Mouse (Mus musculus) midbrain, postnatal 0 days (tissue): ENCODE data around the gene Cmtm3. TPM values are rescaled to one million over a fixed set of nuclear protein-coding genes. Genes with fewer than 3 reads are reported as not detected.
A peak's percentile ranks its signal among the peaks of the same experiment; 100 is the strongest.
"Not testable (repeated sequence)": the region's sequence is repeated elsewhere in the genome, so short reads cannot be mapped to it uniquely, and the experiment has no call there.

Experiments used
- ATAC-seq: fragments of 200-750 bp; cut with Nextera tagmentation; 2 replicates; pipeline ENCODE4 v1.8.0; 2017; ENCODE audit warnings: moderate number of reproducible peaks, mild to moderate bottlenecking, moderate TSS enrichment, moderate library complexity; ENCODE audit not compliant: low FRiP score
- DNase-seq: peaks from one replicate; pipeline ENCODE4 v3.0.0-alpha.2; 2015; ENCODE audit warnings: low spot score
- H3K27ac ChIP-seq: fragments of 300-500 bp; sonication (generic); 2 replicates; pipeline ENCODE4 v1.5.1; 2014; ENCODE audit warnings: low read depth, mild to moderate bottlenecking, low read length, mixed read lengths
- H3K27me3 ChIP-seq: fragments of 300-500 bp; sonication (generic); 2 replicates; pipeline ENCODE4 v1.6.1; 2014; ENCODE audit warnings: low read length, control low read depth, mixed read lengths; ENCODE audit not compliant: insufficient read depth
- H3K36me3 ChIP-seq: fragments of 300-500 bp; sonication (generic); 2 replicates; pipeline ENCODE4 v1.6.1; 2014; ENCODE audit warnings: low read length, control low read depth, mixed read lengths; ENCODE audit not compliant: insufficient read depth
- H3K4me1 ChIP-seq: fragments of 300-500 bp; sonication (generic); 2 replicates; pipeline ENCODE4 v1.6.1; 2014; ENCODE audit warnings: mild to moderate bottlenecking, control low read depth, antibody characterized with exemption, low read length, mixed read lengths; ENCODE audit not compliant: insufficient read depth
- H3K4me2 ChIP-seq: fragments of 300-500 bp; sonication (generic); 2 replicates; pipeline ENCODE4 v1.6.1; 2014; ENCODE audit warnings: low read depth, mild to moderate bottlenecking, low read length, mixed read lengths; ENCODE audit not compliant: poor library complexity, severe bottlenecking
- H3K4me3 ChIP-seq: fragments of 300-500 bp; sonication (generic); 2 replicates; pipeline ENCODE4 v1.5.1; 2014; ENCODE audit warnings: low read depth, mild to moderate bottlenecking, low read length, moderate library complexity
- H3K9ac ChIP-seq: fragments of 300-500 bp; sonication (generic); replicated peaks from 2 replicates; pipeline ENCODE4 v1.6.1; 2014; ENCODE audit warnings: mild to moderate bottlenecking, low read length, moderate library complexity, mixed read lengths; ENCODE audit not compliant: poor library complexity, severe bottlenecking
- H3K9me3 ChIP-seq: fragments of 300-500 bp; sonication (generic); 2 replicates; pipeline ENCODE4 v1.6.1; 2016; ENCODE audit warnings: low read length, control low read depth
- CTCF ChIP-seq: IDR thresholded peaks from 2 replicates; pipeline ENCODE4 v1.5.1; 2016; ENCODE audit warnings: antibody characterized with exemption, mild to moderate bottlenecking
- WGBS: fragments of 180-500 bp; shearing (Covaris S2); extraction: QIAGEN DNeasy Blood & Tissue Kit; methylation state at CpG from one replicate; pipeline ENCODE4 v1.1.7; 2014; 5-methylcytosine and 5-hydroxymethylcytosine counted together
- polyA plus RNA-seq: library from polyadenylated mRNA; unstranded; fragments of >200 nt; fragmentation: Nextera tagmentation; extraction: Ambion mirVana; gene quantifications from 2 replicates; pipeline ENCODE4 v1.2.1, GENCODE M21; 2015
- total RNA-seq: library from RNA; depleted of rRNA; stranded (reverse); fragments of >200 nt; gene quantifications from 2 replicates; pipeline ENCODE4 v1.2.3, GENCODE M21; 2014; rRNA removed

Cmtm3 gene
- total RNA-seq (20.0 and 26.0 TPM in 2 replicates), polyA plus RNA-seq (32.1 and 33.2 TPM in 2 replicates)

DNA sequence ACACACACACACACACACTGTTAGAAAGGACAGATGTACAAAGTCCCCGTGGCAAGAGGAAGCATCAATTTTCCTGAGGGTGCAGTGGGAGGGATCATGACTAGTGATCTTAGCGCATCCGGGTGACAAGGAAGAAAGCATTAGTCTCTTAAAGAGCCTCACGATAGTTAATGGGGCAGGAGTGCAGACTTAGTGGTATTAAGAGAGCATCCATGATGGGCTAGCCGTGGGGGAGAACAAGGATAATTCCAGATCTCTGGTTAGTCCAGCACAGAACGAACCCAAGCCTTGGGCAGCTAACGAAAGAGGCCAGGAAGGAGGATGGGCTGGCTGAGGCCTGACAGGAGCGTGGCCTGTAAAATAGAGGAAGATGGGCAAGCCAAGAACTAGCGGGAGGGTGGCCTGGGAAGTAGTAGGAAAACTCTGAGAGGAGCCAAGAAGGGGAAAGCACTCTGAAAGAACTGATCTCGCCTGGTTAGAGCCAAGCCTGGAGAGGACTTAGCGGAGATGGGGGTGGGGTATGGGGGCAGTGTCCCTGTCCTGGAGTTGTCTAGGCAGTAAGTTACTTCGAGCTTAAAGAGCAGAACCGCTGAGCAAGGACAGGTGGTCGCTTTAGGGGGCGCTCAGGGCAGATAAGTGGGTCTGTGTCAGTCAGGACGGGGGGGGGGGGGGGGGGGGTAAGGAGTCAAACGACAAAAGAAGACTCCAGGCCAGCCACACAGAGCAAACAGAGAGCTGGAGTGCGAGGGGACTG lies at the start of gene Cmtm3:
Gene Cmtm3, plus strand, starts transcription at position 182 of the 754 bp plus-strand sequence.
- peak within 1 kb of the TSS; percentile 89 for H3K4me2 ChIP-seq
- no peak for TF ChIP-seq CTCF
- H3K4me3 ChIP-seq: peak within 1 kb of the TSS; percentile 59
- no peaks in the 10 kb centered on the region for H3K36me3 ChIP-seq
- ATAC-seq (no peak), DNase-seq (peak; percentile 61)
- peak within 1 kb of the TSS; percentile 48 for H3K27ac ChIP-seq
- H3K27me3 ChIP-seq: no peaks in the 10 kb centered on the region
- H3K4me1 ChIP-seq: no peaks in the 10 kb centered on the region
- WGBS: 15% methylated on average over 18 of the region's 18 CpGs
- H3K9me3 ChIP-seq: no peaks in the 10 kb centered on the region
- H3K9ac ChIP-seq: peak within 1 kb of the TSS; percentile 63

DNA sequence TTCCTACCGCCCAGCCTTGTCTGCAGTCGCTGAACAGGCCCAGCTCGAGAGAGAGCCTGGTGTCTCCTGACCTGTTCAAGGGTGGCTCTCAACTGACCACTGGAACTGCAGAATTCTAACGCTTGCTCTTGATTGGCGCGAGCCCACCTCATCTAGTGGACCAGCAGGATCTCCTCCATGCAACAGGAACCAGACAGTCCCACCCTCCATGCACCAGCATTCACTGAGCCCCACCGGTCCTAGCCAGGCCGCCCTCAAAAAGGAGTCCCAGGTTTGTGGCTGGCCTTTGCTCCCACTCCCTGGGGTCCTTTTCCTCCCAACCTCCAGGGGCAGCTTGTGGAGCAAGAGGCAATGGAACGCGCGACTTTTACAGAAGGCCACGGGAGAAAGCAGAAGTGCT lies 46.1 kb upstream of the Cmtm3 start, which contains the start of gene Cmtm2a:
Gene Cmtm2a, minus strand, starts transcription at position 101 of the 400 bp plus-strand sequence.
- H3K4me1 ChIP-seq, H3K27me3 ChIP-seq, ATAC-seq, H3K4me3 ChIP-seq, H3K9me3 ChIP-seq, H3K4me2 ChIP-seq, H3K27ac ChIP-seq, DNase-seq, H3K36me3 ChIP-seq, H3K9ac ChIP-seq: not testable (repeated sequence)
- WGBS: 92% methylated on average over 12 of the region's 12 CpGs

DNA sequence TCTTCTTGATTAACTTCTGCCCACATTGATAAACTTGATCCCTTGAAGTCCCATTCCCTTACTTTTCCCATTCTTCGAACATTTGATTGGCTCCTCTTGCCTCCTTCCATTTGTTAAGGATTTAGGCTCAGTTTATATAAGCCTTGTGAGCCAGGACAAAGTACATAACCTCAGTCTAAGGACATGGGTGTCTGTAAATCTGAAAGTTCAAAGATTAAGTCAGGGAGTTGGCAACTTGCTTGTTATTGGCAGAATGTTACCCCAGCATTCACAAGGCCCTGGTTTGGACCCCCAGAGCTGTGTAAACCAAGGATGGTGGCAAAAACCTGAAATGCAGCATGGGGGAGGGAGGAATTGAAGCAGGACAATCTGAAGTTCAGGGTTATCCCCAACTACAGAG lies 44.8 kb upstream of the Cmtm3 start:
- ATAC-seq: no peak
- Histone ChIP-seq H3K36me3 (no peaks in the 10 kb centered on the region), H3K9ac (no peak overlapping the region), H3K4me1 (no peaks in the 10 kb centered on the region), H3K27me3 (no peaks in the 10 kb centered on the region), H3K27ac (no peak overlapping the region), H3K4me3 (no peak overlapping the region), H3K9me3 (no peaks in the 10 kb centered on the region), H3K4me2 (no peak overlapping the region)
- 81% methylated on average over 1 of the region's 1 CpGs for WGBS
- DNase-seq: no peak
- no peak for TF ChIP-seq CTCF

- H3K4me1 ChIP-seq, H3K9me3 ChIP-seq, H3K9ac ChIP-seq, H3K27me3 ChIP-seq, H3K4me3 ChIP-seq, H3K36me3 ChIP-seq, H3K27ac ChIP-seq, ATAC-seq, H3K4me2 ChIP-seq: not testable (repeated sequence)
- WGBS: 10% methylated on average over 3 of the region's 3 CpGs
- DNase-seq: peak; percentile 48
Observed at GRCm38 (mm10) chr8:104301577-104301976, 37.6 kb upstream of the Cmtm3 start.

GRCm38 (mm10) chr8:104302536-104302935 lies 36.7 kb upstream of the Cmtm3 start:
- ATAC-seq, H3K27ac ChIP-seq, H3K36me3 ChIP-seq, H3K4me1 ChIP-seq, H3K4me3 ChIP-seq, DNase-seq, H3K27me3 ChIP-seq, H3K9me3 ChIP-seq, H3K9ac ChIP-seq, H3K4me2 ChIP-seq: not testable (repeated sequence)
- WGBS: 94% methylated on average over 4 of the region's 4 CpGs

DNA sequence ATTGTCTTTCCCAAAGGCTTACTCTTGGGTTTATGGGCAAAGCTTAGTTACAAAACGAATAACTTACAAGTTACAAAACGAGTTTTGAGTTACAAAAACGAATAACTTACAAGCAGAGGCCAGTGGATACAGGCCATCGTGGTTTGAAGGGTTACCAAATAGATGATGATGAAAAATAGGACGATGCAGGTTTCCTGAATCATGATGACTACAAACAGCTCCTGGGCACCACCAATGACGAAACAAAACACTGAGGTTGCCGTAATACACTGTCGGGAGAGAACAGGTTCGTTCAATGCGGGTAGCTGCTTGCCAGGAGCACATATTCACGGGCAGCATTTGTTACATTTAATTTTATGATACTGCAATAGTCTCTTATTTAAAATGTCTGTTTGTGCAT lies 34.2 kb upstream of the Cmtm3 start:
- 87% methylated on average over 11 of the region's 11 CpGs for WGBS
- H3K4me3 ChIP-seq: no peak overlapping the region
- no peak overlapping the region for H3K27ac ChIP-seq
- no peaks in the 10 kb centered on the region for H3K4me1 ChIP-seq
- ATAC-seq (no peak), DNase-seq (no peak)
- H3K4me2 ChIP-seq: no peak overlapping the region
- no peaks in the 10 kb centered on the region for H3K9me3 ChIP-seq
- H3K36me3 ChIP-seq: no peaks in the 10 kb centered on the region
- H3K9ac ChIP-seq: no peak overlapping the region
- no peaks in the 10 kb centered on the region for H3K27me3 ChIP-seq
- TF ChIP-seq CTCF: no peak

- not testable (repeated sequence) for H3K27me3 ChIP-seq, H3K4me2 ChIP-seq, H3K36me3 ChIP-seq, H3K4me1 ChIP-seq, H3K4me3 ChIP-seq, H3K9ac ChIP-seq, H3K27ac ChIP-seq, DNase-seq, H3K9me3 ChIP-seq, ATAC-seq
- 75% methylated on average over 6 of the region's 6 CpGs for WGBS
Observed at GRCm38 (mm10) chr8:104308341-104308740, 30.9 kb upstream of the Cmtm3 start.

GRCm38 (mm10) chr8:104309441-104310155 lies 29.6 kb upstream of the Cmtm3 start, which contains the start of the genes Gm45711 and Cmtm1:
TSS of gene Gm45711 (minus strand) at chr8:104310081.
TSS of gene Cmtm1 (minus strand) at chr8:104310145.
- 92% methylated on average over 36 of the region's 36 CpGs for WGBS
- not testable (repeated sequence) for H3K4me2 ChIP-seq, H3K27me3 ChIP-seq, H3K36me3 ChIP-seq, ATAC-seq, H3K9me3 ChIP-seq, H3K9ac ChIP-seq, H3K4me1 ChIP-seq, H3K4me3 ChIP-seq, H3K27ac ChIP-seq
- peak; percentile 56 for DNase-seq
